Mouse (Mus musculus) urinary bladder, postnatal 25 days (tissue): Measurements from ENCODE around the gene Eml3.
"Not testable (repeated sequence)": the region's sequence is repeated elsewhere in the genome, so short reads cannot be mapped to it uniquely, and the experiment has no call there.

Experiments
- DNase-seq: peaks from one replicate; pipeline ENCODE4 v3.0.0; 2022; ENCODE audit warnings: low spot score

Eml3 gene

DNA sequence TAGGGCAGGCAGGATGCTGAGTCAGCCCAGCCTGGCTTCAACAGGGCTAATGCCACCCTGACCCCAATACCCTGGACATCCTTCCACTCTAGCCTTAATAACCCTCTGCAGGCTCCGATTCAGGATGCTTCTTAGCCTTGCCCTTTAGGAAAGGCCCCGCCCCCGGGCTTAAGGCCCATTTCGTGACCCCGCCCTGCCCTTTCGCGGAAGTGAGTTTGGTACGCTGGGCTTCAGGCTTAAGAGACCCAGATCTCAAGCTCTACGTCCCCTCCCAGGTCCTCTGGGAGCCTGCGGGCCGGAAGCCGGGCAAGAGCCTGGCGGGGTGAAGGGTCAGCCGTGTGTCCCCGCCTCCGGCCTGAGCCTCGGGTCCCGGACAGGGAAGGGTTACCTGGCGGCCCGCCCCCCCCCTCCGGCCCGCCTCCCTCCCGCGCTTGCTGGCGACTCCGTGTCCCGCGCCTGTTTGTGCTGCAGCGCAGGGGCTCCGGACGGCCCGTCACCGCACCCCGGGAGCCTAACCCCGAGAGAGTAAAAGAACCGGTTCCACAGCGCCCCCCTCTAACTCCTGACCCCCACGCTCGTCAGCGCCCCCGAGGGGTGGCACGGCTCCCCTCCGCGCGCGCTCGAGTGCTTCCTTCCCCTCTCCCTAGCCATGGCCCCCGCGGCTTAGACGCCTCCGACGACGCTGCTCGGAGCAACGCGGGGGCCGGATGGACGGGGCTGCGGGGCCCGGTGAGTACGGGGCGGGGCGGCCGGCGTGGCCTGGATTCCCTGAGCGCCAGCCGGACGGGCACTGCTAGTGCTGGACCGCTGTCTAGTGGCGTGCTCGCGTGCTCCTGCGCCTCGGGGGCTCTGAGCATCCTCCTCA, at the start of gene Eml3, which contains the start of gene Rom1:
Eml3 (plus strand) TSS at position 329 of the 865 bp plus-strand sequence.
Rom1 (minus strand) TSS at position 133 of the 865 bp plus-strand sequence.
- DNase-seq, result peak; percentile 84

- peak; percentile 87 for DNase-seq
These were observed 48.9 kb upstream of the Eml3 start, which contains the start of gene Uqcc3 for GRCm38 (mm10) chr19:8880311-8881033. TSS of gene Uqcc3 (minus strand) at chr19:8880923.

DNA sequence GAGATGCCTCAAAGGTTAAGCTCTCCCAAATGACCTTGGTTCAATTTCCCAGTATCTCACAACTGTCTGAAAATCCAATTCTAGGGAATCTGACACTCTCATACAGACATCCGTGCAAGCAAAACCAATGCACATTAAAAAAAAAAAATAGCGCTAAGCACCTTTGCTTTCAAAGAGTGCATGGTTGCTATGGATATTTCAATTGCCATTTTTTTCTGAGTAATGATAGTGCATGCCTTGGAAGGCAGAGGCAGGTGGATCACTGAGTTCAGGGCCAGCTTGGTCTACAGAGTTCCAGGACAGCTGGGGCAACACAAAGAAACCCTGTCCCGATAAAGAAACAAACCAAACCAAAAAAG, 48.3 kb upstream of the Eml3 start:
- DNase-seq, result no peak

- no peak for DNase-seq
These were observed 45.7 kb upstream of the Eml3 start, which contains the start of the genes Lbhd1 and Gm49403 for GRCm38 (mm10) chr19:8883616-8884015. TSS of gene Lbhd1 (plus strand) at chr19:8883732. TSS of gene Gm49403 (plus strand) at chr19:8883930.

GRCm38 (mm10) chr19:8886916-8887584, 42.3 kb upstream of the Eml3 start:
- no peak for DNase-seq

GRCm38 (mm10) chr19:8887585-8888463, 41.5 kb upstream of the Eml3 start:
- no peak for DNase-seq

- peak; percentile 87 for DNase-seq
These were observed 40.6 kb upstream of the Eml3 start, which contains the start of the genes 1810009A15Rik and Gm49416 for GRCm38 (mm10) chr19:8888511-8889385. TSS of gene 1810009A15Rik (plus strand) at chr19:8888853. TSS of gene Gm49416 (plus strand) at chr19:8888926.

- DNase-seq, result peak; percentile 80
These were observed 36.3 kb upstream of the Eml3 start, which contains the start of gene Ints5 for GRCm38 (mm10) chr19:8892829-8893766. TSS of gene Ints5 (plus strand) at chr19:8893005.

DNA sequence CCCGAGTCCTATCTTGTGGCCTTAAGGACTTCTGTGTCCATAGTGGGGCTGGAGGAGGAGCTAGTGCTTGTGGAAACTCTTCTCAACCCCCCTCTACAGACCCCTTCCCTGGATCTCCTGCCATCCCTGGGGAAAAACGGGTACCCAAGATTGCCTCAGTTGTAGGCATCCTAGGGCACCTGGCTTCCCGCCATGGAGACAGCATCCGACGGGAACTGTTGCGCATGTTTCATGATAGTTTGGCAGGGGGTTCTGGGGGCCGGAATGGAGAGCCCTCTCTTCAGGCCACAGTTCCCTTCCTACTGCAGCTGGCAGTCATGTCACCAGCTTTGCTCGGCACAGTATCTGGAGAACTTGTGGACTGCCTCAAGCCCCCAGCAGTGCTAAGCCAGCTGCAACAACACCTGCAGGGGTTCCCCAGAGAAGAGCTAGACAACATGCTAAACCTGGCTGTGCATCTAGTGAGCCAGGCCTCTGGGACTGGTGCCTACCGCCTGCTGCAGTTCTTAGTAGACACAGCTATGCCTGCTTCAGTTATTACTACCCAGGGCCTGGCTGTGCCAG, 33.9 kb upstream of the Eml3 start:
- DNase-seq, result no peak

GRCm38 (mm10) chr19:8896231-8896630, 33.1 kb upstream of the Eml3 start:
- not testable (repeated sequence) for DNase-seq

GRCm38 (mm10) chr19:8897211-8897864, 32.0 kb upstream of the Eml3 start:
- DNase-seq, result peak; percentile 42

DNA sequence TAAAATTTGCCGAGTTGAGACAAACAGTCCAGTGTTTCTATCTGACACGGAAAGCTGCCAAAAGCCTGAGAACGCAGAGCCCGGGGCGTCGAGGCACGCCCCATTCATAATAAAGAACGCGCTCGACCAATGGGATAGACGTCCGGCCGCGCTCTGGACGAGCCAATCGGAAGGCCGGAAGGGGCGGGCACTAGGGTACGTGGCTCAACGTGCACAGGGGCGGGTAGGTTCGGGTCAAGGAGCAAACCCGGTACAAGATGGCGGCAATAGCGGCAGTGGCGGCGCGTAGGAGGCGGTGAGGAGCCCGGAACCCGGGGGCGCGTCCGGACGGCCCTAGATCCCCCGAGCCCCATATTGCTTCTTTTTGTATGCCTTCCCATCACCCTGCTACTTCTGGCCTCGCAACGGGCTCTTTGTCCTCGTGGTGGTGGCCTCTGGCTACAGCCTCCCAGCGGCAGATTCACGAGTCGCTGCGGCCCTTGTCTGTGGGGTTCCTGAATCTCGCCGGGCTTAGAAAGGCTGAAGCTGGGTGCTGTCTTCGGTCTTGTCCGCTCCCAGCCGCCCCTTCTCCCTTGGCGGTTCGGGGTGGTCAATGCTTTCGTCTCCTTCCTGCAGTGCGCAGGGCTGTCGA, 31.4 kb upstream of the Eml3 start, which contains the start of gene Ganab:
Ganab (plus strand) TSS at position 207 of the 631 bp plus-strand sequence.
- DNase-seq, result peak; percentile 89

- DNase-seq, result no peak
These were observed 30.8 kb upstream of the Eml3 start for GRCm38 (mm10) chr19:8898576-8898975.

- no peak for DNase-seq
These were observed 30.3 kb upstream of the Eml3 start for GRCm38 (mm10) chr19:8899079-8899478.

GRCm38 (mm10) chr19:8903412-8903811, 25.9 kb upstream of the Eml3 start:
- DNase-seq, result no peak

GRCm38 (mm10) chr19:8908531-8908930, 20.8 kb upstream of the Eml3 start:
- no peak for DNase-seq

DNA sequence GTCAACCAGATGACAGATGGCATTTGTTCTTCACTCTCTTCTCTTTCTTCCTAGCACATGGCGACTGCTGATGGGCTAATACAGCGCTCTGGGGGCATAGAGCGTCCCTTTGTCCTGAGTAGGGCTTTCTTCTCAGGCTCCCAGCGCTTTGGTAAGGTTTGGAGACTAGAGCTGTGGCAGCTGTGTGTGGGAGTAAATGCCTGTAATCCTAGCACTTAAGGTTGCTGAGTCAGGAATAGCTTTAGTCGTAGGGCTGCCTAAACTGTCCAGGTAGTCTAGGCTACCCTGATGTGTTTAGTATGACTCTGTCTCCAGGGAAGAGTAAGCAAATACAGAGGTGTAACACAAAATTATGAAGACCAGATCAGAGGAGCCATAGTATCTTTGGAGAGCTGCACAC, 17.5 kb upstream of the Eml3 start:
- no peak for DNase-seq
